Mouse (Mus musculus) myocyte (in vitro differentiated cells): ENCODE results near the gene Prpf4. TPM values are rescaled to one million over a fixed set of nuclear protein-coding genes. Genes with fewer than 3 reads are reported as not detected.

Source experiments
- H3K27me3 ChIP-seq: one replicate; pipeline ENCODE4 v1.6.1; 2011; ENCODE audit not compliant: control insufficient read depth, insufficient read depth, insufficient read length
- H3K36me3 ChIP-seq: one replicate; pipeline ENCODE4 v1.6.1; 2011; ENCODE audit not compliant: control insufficient read depth, insufficient read depth
- H3K4me2 ChIP-seq: one replicate; pipeline ENCODE4 v1.6.1; 2011; ENCODE audit warnings: low read depth, control low read depth
- H3K4me3 ChIP-seq: one replicate; pipeline ENCODE4 v1.5.1; 2011; ENCODE audit warnings: mild to moderate bottlenecking, control low read depth, moderate library complexity
- H3K79me2 ChIP-seq: one replicate; pipeline ENCODE4 v1.6.1; 2011; ENCODE audit not compliant: control insufficient read depth, insufficient read depth
- H3ac ChIP-seq: one replicate; pipeline ENCODE4 v1.6.1; 2011; ENCODE audit not compliant: control insufficient read depth, insufficient read length
- CEBPB ChIP-seq: IDR thresholded peaks from 2 replicates; pipeline ENCODE4 v1.6.1; 2011; ENCODE audit warnings: mild to moderate bottlenecking, moderate library complexity; ENCODE audit not compliant: poor library complexity, insufficient read depth, severe bottlenecking
- E2F4 ChIP-seq: IDR thresholded peaks from one replicate; pipeline ENCODE4 v1.6.1; 2011; ENCODE audit warnings: mild to moderate bottlenecking, control low read depth, moderate library complexity; ENCODE audit not compliant: insufficient read depth
- MAX ChIP-seq: IDR thresholded peaks from one replicate; pipeline ENCODE4 v1.6.1; 2011; ENCODE audit warnings: low read depth, mild to moderate bottlenecking, control low read depth
- MYOD1 ChIP-seq, 3 experiments: IDR thresholded peaks; one replicate each; pipeline ENCODE4 v1.6.1; 2011; ENCODE audit warnings: control low read depth in 2 of 3, low read depth in 2 of 3, mild to moderate bottlenecking in 2 of 3, moderate library complexity in 1 of 3; ENCODE audit not compliant: insufficient read length in 2 of 3, control insufficient read depth in 1 of 3
- MYOG ChIP-seq, 3 experiments: IDR thresholded peaks; one replicate each; pipeline ENCODE4 v1.6.1; 2011; ENCODE audit warnings: control low read depth in 2 of 3, low read depth in 2 of 3, mild to moderate bottlenecking in 2 of 3; ENCODE audit not compliant: insufficient read length in 2 of 3, control insufficient read depth in 1 of 3, insufficient read depth in 1 of 3
- POLR2A ChIP-seq: IDR thresholded peaks from one replicate; pipeline ENCODE4 v1.6.1; 2011; ENCODE audit warnings: low read depth, mild to moderate bottlenecking, control low read depth, moderate library complexity; ENCODE audit not compliant: insufficient read length
- POLR2AphosphoS2 ChIP-seq: IDR thresholded peaks from one replicate; pipeline ENCODE4 v1.6.1; 2011; ENCODE audit warnings: low read depth, control low read depth; ENCODE audit not compliant: insufficient read length
- REST ChIP-seq: IDR thresholded peaks from one replicate; pipeline ENCODE4 v1.6.1; 2011; ENCODE audit warnings: mild to moderate bottlenecking, control low read depth, moderate library complexity; ENCODE audit not compliant: insufficient read depth, insufficient read length
- SRF ChIP-seq: IDR thresholded peaks from one replicate; pipeline ENCODE4 v1.6.1; 2011; ENCODE audit warnings: low read depth; ENCODE audit not compliant: control insufficient read depth, insufficient read length
- TCF12 ChIP-seq: IDR thresholded peaks from one replicate; pipeline ENCODE4 v1.6.1; 2011; ENCODE audit warnings: mild to moderate bottlenecking, control low read depth; ENCODE audit not compliant: poor library complexity, insufficient read depth, severe bottlenecking
- TCF3 ChIP-seq: IDR thresholded peaks from one replicate; pipeline ENCODE4 v1.6.1; 2011; ENCODE audit warnings: low read depth, control low read depth; ENCODE audit not compliant: insufficient read length
- USF1 ChIP-seq: IDR thresholded peaks from one replicate; pipeline ENCODE4 v1.6.1; 2011; ENCODE audit warnings: low read depth, mild to moderate bottlenecking, control low read depth, moderate library complexity
- polyA plus RNA-seq: library from polyadenylated mRNA; unstranded; fragments of >200 nt; fragmentation: generic; extraction: Trizol; gene quantifications from one replicate; pipeline ENCODE4 v1.2.1, GENCODE M21; 2012; ENCODE audit warnings: missing spikeins

Gene Prpf4
- polyA plus RNA-seq, 1 experiment: 6.0 TPM

DNA sequence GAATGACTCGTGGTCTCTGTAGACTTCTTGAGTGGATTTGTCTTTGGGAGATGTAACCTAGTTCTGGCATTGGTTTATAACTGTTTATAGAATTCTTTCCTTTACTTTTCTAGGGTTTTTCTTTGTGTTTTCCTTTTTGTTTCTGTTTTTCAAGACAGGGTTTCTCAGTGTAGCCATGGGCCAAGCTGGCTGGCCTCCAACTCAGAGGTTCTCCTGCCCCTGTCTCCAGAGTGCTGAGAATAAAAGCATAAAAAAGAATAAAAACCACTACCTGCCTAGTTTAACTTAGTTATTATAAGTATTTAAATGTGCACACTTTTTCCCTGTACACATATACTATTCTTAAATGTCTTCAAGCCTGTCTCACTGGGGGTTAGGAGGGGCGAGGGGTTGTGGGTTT lies 1.7 kb downstream of the Prpf4 start:
- peak overlapping the region; percentile 86 for H3K4me3 ChIP-seq
- no peaks in the 10 kb centered on the region for H3K27me3 ChIP-seq
- peaks cover 37% of the 10 kb centered on the region for H3K36me3 ChIP-seq
- peaks cover 40% of the 10 kb centered on the region for H3K79me2 ChIP-seq
- no peak overlapping the region for H3ac ChIP-seq
- TF ChIP-seq MAX (no peak), TCF12 (no peak), MYOD1 (IDR thresholded peaks at IDR 0.05; ENCODE audit: control insufficient read depth in 1 of 3, insufficient read length in 2 of 3, low read depth in 2 of 3) (no peak), POLR2A (no peak), USF1 (no peak), CEBPB (no peak), SRF (no peak), POLR2AphosphoS2 (no peak), MYOG (IDR thresholded peaks at IDR 0.05; ENCODE audit: control insufficient read depth in 1 of 3, insufficient read depth in 1 of 3, insufficient read length in 2 of 3, low read depth in 2 of 3) (no peak), E2F4 (no peak), REST (no peak), TCF3 (no peak)
- peak overlapping the region; percentile 81 for H3K4me2 ChIP-seq

DNA sequence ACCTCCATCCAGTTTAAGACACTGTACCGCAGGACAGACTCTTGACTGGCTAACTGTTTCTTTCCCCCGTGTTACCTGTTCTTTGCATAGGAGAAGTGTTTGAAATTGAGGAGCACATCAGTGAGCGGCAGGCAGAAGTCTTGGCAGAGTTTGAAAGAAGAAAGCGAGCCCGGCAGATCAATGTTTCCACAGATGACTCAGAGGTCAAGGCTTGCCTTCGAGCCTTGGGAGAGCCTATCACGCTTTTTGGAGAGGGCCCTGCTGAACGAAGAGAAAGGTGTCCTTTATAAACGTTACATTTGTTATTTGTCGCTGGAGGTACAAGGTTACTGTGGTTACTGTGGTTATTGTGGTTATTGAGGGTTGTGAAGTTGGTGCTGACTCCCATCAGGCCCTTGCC lies 3.0 kb downstream of the Prpf4 start:
- Histone ChIP-seq H3K27me3 (no peaks in the 10 kb centered on the region), H3K4me2 (no peak overlapping the region), H3K36me3 (peaks cover 46% of the 10 kb centered on the region), H3ac (no peak overlapping the region), H3K4me3 (no peak overlapping the region), H3K79me2 (peaks cover 40% of the 10 kb centered on the region)
- TF ChIP-seq POLR2AphosphoS2 (no peak), SRF (no peak), REST (no peak), CEBPB (no peak), TCF3 (no peak), TCF12 (no peak), USF1 (no peak), E2F4 (no peak), MYOD1 (IDR thresholded peaks at IDR 0.05; ENCODE audit: control insufficient read depth in 1 of 3, insufficient read length in 2 of 3, low read depth in 2 of 3) (no peak), POLR2A (no peak), MYOG (IDR thresholded peaks at IDR 0.05; ENCODE audit: control insufficient read depth in 1 of 3, insufficient read depth in 1 of 3, insufficient read length in 2 of 3, low read depth in 2 of 3) (no peak), MAX (no peak)

DNA sequence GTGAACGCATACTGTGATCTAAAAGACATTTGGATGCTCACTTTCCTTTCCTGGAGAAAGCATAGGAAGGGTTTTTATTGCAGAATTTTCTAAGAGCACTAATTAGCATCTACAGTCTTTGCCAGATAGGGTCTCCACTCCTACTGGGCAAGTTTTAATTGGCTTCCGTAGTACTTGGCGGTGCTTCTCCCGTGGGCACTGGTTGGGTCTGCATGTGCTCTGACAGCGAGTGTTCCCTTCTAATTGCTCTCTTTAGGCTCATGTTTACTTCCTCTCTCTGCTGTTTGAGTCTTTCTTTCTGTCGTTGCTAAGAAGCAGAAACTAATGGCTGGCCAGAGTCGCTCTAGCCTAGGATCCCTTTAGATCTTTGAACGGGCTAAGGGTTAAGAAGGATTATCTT lies 9.9 kb downstream of the Prpf4 start:
- Histone ChIP-seq H3ac (no peak overlapping the region), H3K36me3 (peaks cover 77% of the 10 kb centered on the region), H3K4me2 (no peak overlapping the region), H3K79me2 (no peaks in the 10 kb centered on the region), H3K27me3 (no peaks in the 10 kb centered on the region), H3K4me3 (no peak overlapping the region)
- TF ChIP-seq MAX: no peak
- TF ChIP-seq REST: no peak
- no peak for TF ChIP-seq E2F4
- no peak for TF ChIP-seq TCF12
- TF ChIP-seq MYOG (IDR thresholded peaks at IDR 0.05; ENCODE audit: control insufficient read depth in 1 of 3, insufficient read depth in 1 of 3, insufficient read length in 2 of 3, low read depth in 2 of 3): no peak
- no peak for TF ChIP-seq POLR2A
- TF ChIP-seq SRF: no peak
- no peak for TF ChIP-seq TCF3
- no peak for TF ChIP-seq POLR2AphosphoS2
- no peak for TF ChIP-seq MYOD1 (IDR thresholded peaks at IDR 0.05; ENCODE audit: control insufficient read depth in 1 of 3, insufficient read length in 2 of 3, low read depth in 2 of 3)
- no peak for TF ChIP-seq CEBPB
- TF ChIP-seq USF1: no peak

GRCm38 (mm10) chr4:62419091-62419490 lies 10.5 kb downstream of the Prpf4 start:
- no peak overlapping the region for H3ac ChIP-seq
- H3K27me3 ChIP-seq: no peaks in the 10 kb centered on the region
- H3K4me2 ChIP-seq: no peak overlapping the region
- H3K79me2 ChIP-seq: no peaks in the 10 kb centered on the region
- H3K36me3 ChIP-seq: peaks cover 80% of the 10 kb centered on the region
- no peak overlapping the region for H3K4me3 ChIP-seq
- TF ChIP-seq SRF: no peak

DNA sequence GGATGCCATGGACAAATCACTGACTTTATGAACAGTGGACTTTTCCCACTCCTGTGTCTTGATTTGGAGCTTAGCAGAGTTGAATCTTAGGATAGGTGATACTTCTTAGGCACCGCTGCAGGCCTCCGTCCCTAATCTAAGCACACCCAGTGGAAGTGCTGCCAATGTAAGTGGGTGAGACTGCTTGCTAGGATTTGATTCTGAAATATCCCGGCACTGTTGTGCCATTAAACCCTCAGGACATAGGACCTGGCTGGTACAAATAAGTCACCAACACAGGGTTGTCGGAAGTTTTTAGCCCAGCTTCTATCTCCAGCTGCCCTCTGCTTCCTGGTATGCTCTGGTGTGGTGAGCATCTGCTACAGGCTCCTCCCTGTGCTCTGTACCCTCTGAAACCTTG lies 17.3 kb downstream of the Prpf4 start:
- TF ChIP-seq MAX (no peak), TCF12 (no peak), CEBPB (no peak), MYOD1 (IDR thresholded peaks at IDR 0.05; ENCODE audit: control insufficient read depth in 1 of 3, insufficient read length in 2 of 3, low read depth in 2 of 3) (no peak), POLR2A (no peak), TCF3 (no peak), USF1 (no peak), E2F4 (no peak), POLR2AphosphoS2 (no peak), REST (no peak), MYOG (IDR thresholded peaks at IDR 0.05; ENCODE audit: control insufficient read depth in 1 of 3, insufficient read depth in 1 of 3, insufficient read length in 2 of 3, low read depth in 2 of 3) (no peak), SRF (no peak)
- Histone ChIP-seq H3K36me3 (peaks cover 34% of the 10 kb centered on the region), H3K27me3 (no peaks in the 10 kb centered on the region), H3K79me2 (no peaks in the 10 kb centered on the region), H3K4me2 (no peak overlapping the region), H3K4me3 (no peak overlapping the region), H3ac (no peak overlapping the region)
